Mouse (Mus musculus) liver, adult 10 weeks (tissue): Measurements from ENCODE around the gene Axin1. TPM values are rescaled to one million over a fixed set of nuclear protein-coding genes. Genes with fewer than 3 reads are reported as not detected.

Source experiments
- polyA plus RNA-seq: library from polyadenylated mRNA; stranded (reverse); fragments of 350-450 nt; fragmentation: Illumina TruSeq; extraction: RNeasy Lipid Tissue Mini Kit (QIAGEN cat#74804); gene quantifications from one replicate; pipeline ENCODE4 v1.2.3, GENCODE M21; 2014; ENCODE audit warnings: low read depth, low replicate concordance

Axin1 gene
- 12.1 TPM for polyA plus RNA-seq

GRCm38 (mm10) chr17:26138239-26138836 is at the start of gene Axin1:
Gene Axin1 (plus strand): TSS chr17:26138688.

GRCm38 (mm10) chr17:26089905-26090632 is 48.4 kb upstream of the Axin1 start, which contains the start of gene Decr2:
Gene Decr2 (minus strand): TSS chr17:26090337.

GRCm38 (mm10) chr17:26095121-26095740 is 43.3 kb upstream of the Axin1 start, which contains the start of gene Nme4:
Gene Nme4 (minus strand): TSS chr17:26095602.

GRCm38 (mm10) chr17:26113181-26113948 is 25.1 kb upstream of the Axin1 start, which contains the start of gene Tmem8:
Gene Tmem8 (plus strand): TSS chr17:26113299.

GRCm38 (mm10) chr17:26123267-26123684 is 15.2 kb upstream of the Axin1 start, which contains the start of gene Mrpl28:
Gene Mrpl28 (plus strand): TSS chr17:26123500.

GRCm38 (mm10) chr17:26198892-26199291 is 60.4 kb downstream of the Axin1 start, which contains the start of gene Pdia2:
Gene Pdia2 (minus strand): TSS chr17:26199087.

GRCm38 (mm10) chr17:26202737-26203136 is 64.2 kb downstream of the Axin1 start, which contains the start of gene Rgs11:
Gene Rgs11 (plus strand): TSS chr17:26202951.

GRCm38 (mm10) chr17:26207686-26208085 is 69.2 kb downstream of the Axin1 start, which contains the start of gene Arhgdig:
Gene Arhgdig (minus strand): TSS chr17:26207786.

GRCm38 (mm10) chr17:26244101-26244841 is 105.8 kb downstream of the Axin1 start, which contains the start of gene Fam234a:
Gene Fam234a (minus strand): TSS chr17:26244242.

Other genes starting within 250 kb of the Axin1 start
- gene Rab40c, start 219.0 kb upstream of the Axin1 start, polyA plus RNA-seq: 0.74 TPM
- 14.8 TPM for gene Pigq, start 193.8 kb upstream of the Axin1 start, polyA plus RNA-seq
- not detected for gene Nhlrc4, start 193.7 kb upstream of the Axin1 start, polyA plus RNA-seq
- not detected for gene A930017K11Rik, start 186.1 kb upstream of the Axin1 start, polyA plus RNA-seq
- 0.77 TPM for gene Capn15, start 152.9 kb upstream of the Axin1 start, polyA plus RNA-seq
- 2.0 TPM for gene Rab11fip3, start 69.1 kb upstream of the Axin1 start, polyA plus RNA-seq
- gene Decr2, start 48.4 kb upstream of the Axin1 start, polyA plus RNA-seq: 230 TPM
- gene Nme4, start 43.1 kb upstream of the Axin1 start, polyA plus RNA-seq: not detected
- gene Tmem8, start 25.4 kb upstream of the Axin1 start, polyA plus RNA-seq: 3.4 TPM
- gene Mrpl28, start 15.2 kb upstream of the Axin1 start, polyA plus RNA-seq: 9.9 TPM
- gene Pdia2, start 60.4 kb downstream of the Axin1 start, polyA plus RNA-seq: not detected
- not detected for gene Rgs11, start 64.3 kb downstream of the Axin1 start, polyA plus RNA-seq
- not detected for gene Arhgdig, start 69.1 kb downstream of the Axin1 start, polyA plus RNA-seq
- gene Fam234a, start 105.6 kb downstream of the Axin1 start, polyA plus RNA-seq: 20.3 TPM
- 24.8 TPM for gene Luc7l, start 114.2 kb downstream of the Axin1 start, polyA plus RNA-seq